Mouse (Mus musculus) lung, adult 2 months (tissue): ENCODE results near the gene Slc22a3. TPM values are rescaled to one million over a fixed set of nuclear protein-coding genes. Genes with fewer than 3 reads are reported as not detected.
A peak's percentile ranks its signal among the peaks of the same experiment; 100 is the strongest.

ENCODE experiments used
- DNase-seq: peaks from one replicate; pipeline ENCODE4 v3.0.0; 2022
- H3K4me1 ChIP-seq: fragments of 200-500 bp; 2 replicates; pipeline ENCODE4 v1.6.1; 2011; ENCODE audit warnings: low read length; ENCODE audit not compliant: control insufficient read depth, insufficient read depth
- H3K4me3 ChIP-seq: fragments of 200-500 bp; replicated peaks from 2 replicates; pipeline ENCODE3; 2011; ENCODE audit warnings: low read depth, mild to moderate bottlenecking, control low read depth, low read length; ENCODE audit errors: extremely low read depth
- CTCF ChIP-seq: fragments of 200-500 bp; IDR thresholded peaks from 2 replicates; pipeline ENCODE4 v1.5.1; 2011; ENCODE audit warnings: mild to moderate bottlenecking, low read length, control low read depth; ENCODE audit not compliant: insufficient read depth
- POLR2A ChIP-seq: fragments of 200-500 bp; IDR thresholded peaks from 2 replicates; pipeline ENCODE4 v1.6.1; 2011; ENCODE audit warnings: low read depth, mild to moderate bottlenecking, control low read depth, low read length, borderline replicate concordance; ENCODE audit errors: extremely low read depth
- WGBS: fragments of 180-500 bp; shearing (Covaris S2); methylation state at CpG from one replicate; pipeline ENCODE4 v1.1.7; 2018; 5-methylcytosine and 5-hydroxymethylcytosine counted together
- polyA plus RNA-seq: library from polyadenylated mRNA; depleted of rRNA; stranded (reverse); fragments of >200 nt; gene quantifications from 2 replicates; pipeline ENCODE4 v1.2.3, GENCODE M21; 2012

Gene Slc22a3
- polyA plus RNA-seq, 1 experiment = 6.0 TPM

GRCm38 (mm10) chr17:12468745-12469144 lies 38.8 kb downstream of the Slc22a3 start:
- DNase-seq = no peak
- 77% methylated on average over 5 of the region's 5 CpGs for WGBS
- H3K4me3 ChIP-seq = no peak overlapping the region
- no peaks in the 10 kb centered on the region for H3K4me1 ChIP-seq
- no peak for TF ChIP-seq CTCF

GRCm38 (mm10) chr17:12467642-12468041 lies 39.9 kb downstream of the Slc22a3 start:
- DNase-seq = peak; percentile 8
- TF ChIP-seq CTCF (no peak), POLR2A (no peak)
- Histone ChIP-seq H3K4me1 (no peaks in the 10 kb centered on the region), H3K4me3 (no peak overlapping the region)
- WGBS = 62% methylated on average over 3 of the region's 3 CpGs

- 75% methylated on average over 4 of the region's 4 CpGs for WGBS
- H3K4me3 ChIP-seq = no peak overlapping the region
- DNase-seq = no peak
- H3K4me1 ChIP-seq = no peaks in the 10 kb centered on the region
- TF ChIP-seq CTCF = no peak
- TF ChIP-seq POLR2A = no peak
These were observed 41.0 kb downstream of the Slc22a3 start for GRCm38 (mm10) chr17:12466501-12467000.

- no peaks in the 10 kb centered on the region for H3K4me1 ChIP-seq
- H3K4me3 ChIP-seq = no peak overlapping the region
- no peak for TF ChIP-seq POLR2A
- TF ChIP-seq CTCF = 0 out of 2 replicates have a peak, but pooled peaks have one; percentile 5
- no peak for DNase-seq
These were observed 46.3 kb downstream of the Slc22a3 start for GRCm38 (mm10) chr17:12461168-12461567.

DNA sequence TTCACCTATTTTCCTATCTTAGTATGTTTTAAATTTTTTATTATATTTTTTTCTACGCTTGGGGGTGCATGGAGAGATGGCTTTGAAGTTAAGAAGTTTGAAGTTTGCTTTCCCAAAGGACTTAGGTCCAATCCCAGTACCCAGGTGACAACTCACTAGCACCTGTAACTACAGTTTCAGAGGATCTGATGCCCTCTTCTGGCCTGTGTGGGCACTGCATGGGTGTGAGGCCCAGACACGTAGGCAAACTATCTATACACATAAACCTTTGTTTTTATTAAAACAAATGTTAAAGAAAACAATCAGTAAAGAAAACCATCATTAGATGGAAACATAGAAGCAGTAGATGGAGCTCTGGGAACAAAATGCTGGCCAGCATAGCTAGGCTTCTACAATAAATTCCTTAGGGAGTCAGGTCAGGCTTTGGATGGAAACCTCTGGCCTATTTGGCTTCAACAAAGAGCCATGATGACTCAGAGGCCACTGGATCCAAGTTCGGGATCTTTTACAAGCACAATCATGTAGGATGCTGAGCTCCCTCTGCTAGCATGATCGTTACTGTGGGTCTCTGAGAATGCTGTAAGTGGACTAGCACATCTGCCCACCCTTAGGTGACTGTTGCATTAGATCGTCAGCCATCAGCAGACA lies 52.2 kb downstream of the Slc22a3 start:
- WGBS = 67% methylated on average over 5 of the region's 5 CpGs

GRCm38 (mm10) chr17:12453691-12454090 lies 53.8 kb downstream of the Slc22a3 start:
- H3K4me3 ChIP-seq = no peak overlapping the region
- TF ChIP-seq CTCF (no peak), POLR2A (no peak)
- WGBS = 77% methylated on average over 6 of the region's 6 CpGs
- H3K4me1 ChIP-seq = no peaks in the 10 kb centered on the region
- no peak for DNase-seq

More for the DNA sequence above, 52.2 kb downstream of the Slc22a3 start:
- no peaks in the 10 kb centered on the region for H3K4me1 ChIP-seq
- TF ChIP-seq POLR2A (no peak), CTCF (peak; percentile 73)
- peak; percentile 25 for DNase-seq
- no peak overlapping the region for H3K4me3 ChIP-seq

GRCm38 (mm10) chr17:12452862-12453531 lies 54.5 kb downstream of the Slc22a3 start:
- 51% methylated on average over 11 of the region's 11 CpGs for WGBS
- Histone ChIP-seq H3K4me1 (no peaks in the 10 kb centered on the region), H3K4me3 (no peak overlapping the region)
- TF ChIP-seq CTCF (no peak), POLR2A (no peak)
- no peak for DNase-seq

- 45% methylated on average over 4 of the region's 4 CpGs for WGBS
- H3K4me1 ChIP-seq = no peaks in the 10 kb centered on the region
- no peak overlapping the region for H3K4me3 ChIP-seq
- no peak for DNase-seq
- TF ChIP-seq CTCF (no peak), POLR2A (no peak)
These were observed 56.3 kb downstream of the Slc22a3 start for GRCm38 (mm10) chr17:12451234-12451633.

DNA sequence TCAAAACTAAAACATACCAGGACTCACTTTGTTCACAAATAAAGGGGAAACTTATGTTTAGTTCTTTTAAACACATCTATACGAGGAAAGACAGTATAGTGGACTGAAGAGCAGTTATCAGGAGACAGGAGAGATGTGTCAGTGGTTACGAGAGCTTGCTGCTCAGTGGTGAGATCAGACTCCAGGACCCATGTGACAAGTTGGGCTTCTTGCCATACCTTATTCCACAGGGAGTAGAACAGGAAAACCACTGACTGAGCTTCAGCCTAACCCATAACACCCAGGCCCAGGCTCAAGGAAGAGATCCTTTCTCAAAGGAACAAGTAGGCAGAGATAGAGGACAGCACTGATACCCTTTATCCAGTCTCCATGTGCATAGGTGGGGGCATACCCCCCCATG lies 62.9 kb downstream of the Slc22a3 start:
- no peak for TF ChIP-seq POLR2A
- TF ChIP-seq CTCF = no peak
- no peak for DNase-seq
- H3K4me1 ChIP-seq = no peaks in the 10 kb centered on the region
- WGBS = 48% methylated on average over 2 of the region's 2 CpGs
- H3K4me3 ChIP-seq = no peak overlapping the region

DNA sequence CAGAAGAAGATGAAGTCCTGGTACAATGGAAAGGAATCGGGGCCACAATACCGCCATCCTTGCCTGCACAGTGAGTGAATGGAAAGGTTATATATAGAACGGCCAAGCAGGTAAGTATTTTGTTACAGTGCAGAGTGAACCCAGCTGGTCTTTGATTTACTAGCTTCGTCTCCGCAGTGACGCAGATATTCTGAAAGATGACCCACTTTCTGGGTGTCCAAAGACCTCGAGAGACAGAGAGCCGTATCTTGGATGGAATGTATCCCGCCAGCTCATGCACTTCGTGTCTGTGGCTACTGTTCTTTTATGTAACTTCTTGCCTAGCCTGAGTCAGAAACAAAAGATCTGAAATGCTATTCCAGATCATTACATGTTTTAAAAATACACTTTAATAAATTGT lies 69.7 kb downstream of the Slc22a3 start:
- Histone ChIP-seq H3K4me1 (no peaks in the 10 kb centered on the region), H3K4me3 (no peak overlapping the region)
- no peak for TF ChIP-seq POLR2A
- no peak for TF ChIP-seq CTCF
- no peak for DNase-seq
- WGBS = 83% methylated on average over 10 of the region's 10 CpGs

DNA sequence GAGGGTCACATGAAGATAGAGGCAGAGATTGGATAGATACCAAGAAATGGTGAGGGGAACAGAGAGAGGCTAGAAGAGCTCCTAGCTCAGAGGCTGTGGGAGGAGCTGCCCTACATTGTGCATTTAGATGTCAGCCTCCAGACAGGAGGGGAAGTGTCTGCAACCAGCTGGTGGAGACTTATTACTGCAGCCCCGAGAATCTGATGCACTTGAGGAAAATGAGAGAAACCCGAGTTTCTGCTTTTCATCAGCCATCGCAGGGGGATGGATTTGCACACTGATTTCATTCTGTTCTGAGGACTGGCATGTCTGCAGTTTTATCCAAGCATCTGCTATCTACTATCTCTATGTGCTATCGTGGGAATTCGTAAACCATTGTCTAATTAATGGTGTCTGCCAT lies 75.8 kb downstream of the Slc22a3 start:
- Histone ChIP-seq H3K4me3 (no peak overlapping the region), H3K4me1 (no peaks in the 10 kb centered on the region)
- TF ChIP-seq POLR2A (no peak), CTCF (no peak)
- DNase-seq = no peak
- 40% methylated on average over 5 of the region's 5 CpGs for WGBS
